Mouse (Mus musculus) lung, postnatal 25 days (tissue): ENCODE measurements at regions not wholly inside any gene's neighbourhood (a gene's known extent, or its start where the extent isn't known, plus 50 kb on each side); places are given as distances from the start of the nearest gene placed in this dataset.

Source experiments
- DNase-seq: peaks from one replicate; pipeline ENCODE4 v3.0.0; 2022; ENCODE audit warnings: low spot score

- no peak for DNase-seq
Measured at GRCm38 (mm10) chr1:39100492-39100891, 93.0 kb upstream of the Npas2 start.

GRCm38 (mm10) chr1:39102126-39102905 lies 91.2 kb upstream of the Npas2 start:
- DNase-seq, result no peak

GRCm38 (mm10) chr1:39102989-39103910 lies 90.3 kb upstream of the Npas2 start:
- DNase-seq, result no peak

GRCm38 (mm10) chr1:39105546-39106371 lies 87.8 kb upstream of the Npas2 start:
- no peak for DNase-seq

- DNase-seq, result no peak
Measured at GRCm38 (mm10) chr1:39106372-39106643, 87.2 kb upstream of the Npas2 start.

- DNase-seq, result no peak
Measured at GRCm38 (mm10) chr1:39106650-39107049, 86.9 kb upstream of the Npas2 start.

- no peak for DNase-seq
Measured at GRCm38 (mm10) chr1:39116319-39116718, 77.2 kb upstream of the Npas2 start.

GRCm38 (mm10) chr1:39122316-39123015 lies 71.1 kb upstream of the Npas2 start:
- DNase-seq, result no peak

GRCm38 (mm10) chr1:39123081-39123812 lies 70.3 kb upstream of the Npas2 start:
- DNase-seq, result no peak

GRCm38 (mm10) chr1:39123813-39124146 lies 69.8 kb upstream of the Npas2 start:
- DNase-seq, result no peak

- no peak for DNase-seq
Measured at GRCm38 (mm10) chr1:39134521-39134920, 59.0 kb upstream of the Npas2 start.

GRCm38 (mm10) chr1:39143054-39143453 lies 50.5 kb upstream of the Npas2 start:
- no peak for DNase-seq

- DNase-seq, result no peak
Measured at GRCm38 (mm10) chr1:39143626-39144025, 49.9 kb upstream of the Npas2 start.
